Mouse (Mus musculus): ENCODE results near the gene Calm2.

The Calm2 gene
- long read RNA-seq, experiment 1, transcript Calm2-201 (6 exons, 1,205 nt): major isoform, 770 of 802 reads
- long read RNA-seq, experiment 1, partial matches to known transcripts: 13 of 802 reads
- long read RNA-seq, experiment 1, other reads (novel, unspliced or antisense): 16 of 802 reads
- long read RNA-seq, experiment 2, transcript Calm2-204 (5 exons, 842 nt): minor isoform, 6 of 690 reads
- long read RNA-seq, experiment 2, transcript Calm2-201 (6 exons, 1,205 nt): major isoform, 651 of 690 reads
- long read RNA-seq, experiment 2, partial matches to known transcripts: 20 of 690 reads
- long read RNA-seq, experiment 2, other reads (novel, unspliced or antisense): 10 of 690 reads

DNA sequence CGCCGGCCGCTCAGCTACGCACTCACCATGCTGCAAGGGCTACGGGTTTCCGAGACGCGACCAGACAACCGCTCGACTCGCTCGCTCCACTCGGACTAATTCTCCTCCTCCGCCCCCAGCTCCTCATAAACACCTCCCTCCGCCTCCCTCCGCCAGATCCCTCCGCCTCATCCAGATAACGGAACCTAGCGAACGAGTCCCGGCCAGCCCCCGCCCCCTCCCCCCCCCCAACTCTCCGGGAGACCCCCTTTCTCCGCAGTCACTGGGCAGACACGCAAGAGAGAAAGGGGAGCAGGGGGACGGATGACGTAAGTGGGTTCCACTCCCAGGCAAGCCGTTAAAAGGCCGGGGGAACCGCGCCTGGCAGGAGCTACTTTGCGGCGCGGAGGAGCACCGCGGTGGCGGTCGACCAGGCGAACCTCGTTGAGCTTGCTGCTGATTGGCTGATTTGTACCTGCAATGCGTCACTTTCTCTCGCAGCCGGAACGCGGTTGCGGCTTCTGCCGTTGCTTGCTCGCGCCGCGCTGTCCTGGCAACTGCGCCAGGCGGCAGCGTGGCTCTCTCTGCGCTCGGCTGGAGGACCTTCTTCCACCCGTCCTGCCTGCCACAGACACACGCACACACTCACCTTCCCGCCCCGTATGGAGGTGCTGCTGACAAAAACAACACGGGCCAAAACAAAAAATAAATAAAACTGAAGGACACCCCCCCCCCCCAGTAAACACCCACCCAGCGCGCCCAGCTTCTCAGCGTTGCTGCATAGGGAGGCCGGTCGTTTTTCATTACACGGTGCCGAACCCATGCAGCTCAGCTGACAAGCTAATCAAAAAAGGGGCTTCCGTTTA, at the start of gene Calm2:
TSS of gene Calm2 (minus strand) at position 169 of the 845 bp plus-strand sequence.
- intact Hi-C loops (cut with DNase I): loop anchor here (2.0 to 5.0 kb wide), 2 partner anchors 84 to 130 kb away; no protein-coding TSS in a partner anchor

DNA sequence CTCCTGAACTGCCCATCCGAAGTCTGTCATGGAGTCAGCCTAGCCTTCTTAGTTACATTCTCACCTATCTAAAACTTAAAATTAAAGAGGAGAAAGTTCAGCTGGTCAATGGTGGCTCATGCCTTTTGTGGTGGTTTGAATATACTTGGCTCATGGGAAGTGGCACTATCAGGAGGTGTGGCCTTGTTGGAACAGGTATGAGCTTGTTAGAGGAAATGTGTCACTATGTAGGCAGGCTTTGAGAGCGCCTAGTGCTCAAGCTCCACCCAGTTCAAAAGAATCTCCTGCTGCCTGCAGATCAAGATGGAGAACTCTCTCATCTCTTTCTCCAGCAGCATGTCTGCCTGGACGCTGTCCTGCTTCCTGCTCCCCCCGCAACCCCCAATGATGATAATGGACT, 48.8 kb upstream of the Calm2 start:
- intact Hi-C loops (cut with DNase I): no loop called here

DNA sequence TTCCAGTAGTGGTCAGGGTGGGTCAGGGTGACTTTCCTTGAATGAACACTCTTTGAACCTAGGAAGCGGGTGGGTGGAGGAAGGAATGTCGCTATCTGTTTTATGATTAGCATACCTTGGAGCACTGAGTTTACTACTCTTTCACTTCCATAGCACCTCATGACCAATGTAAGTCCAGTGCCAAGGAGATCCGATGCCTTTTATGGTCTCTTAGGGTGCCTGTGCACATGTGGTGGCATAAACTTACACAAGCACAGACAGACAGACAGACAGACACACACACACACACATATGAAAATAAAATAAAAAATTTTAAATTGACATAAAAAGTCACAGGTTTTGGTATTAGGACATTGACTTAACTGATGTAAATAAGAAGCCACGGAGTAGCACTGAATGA, 47.6 kb upstream of the Calm2 start:
- intact Hi-C loops (cut with DNase I): no loop called here

DNA sequence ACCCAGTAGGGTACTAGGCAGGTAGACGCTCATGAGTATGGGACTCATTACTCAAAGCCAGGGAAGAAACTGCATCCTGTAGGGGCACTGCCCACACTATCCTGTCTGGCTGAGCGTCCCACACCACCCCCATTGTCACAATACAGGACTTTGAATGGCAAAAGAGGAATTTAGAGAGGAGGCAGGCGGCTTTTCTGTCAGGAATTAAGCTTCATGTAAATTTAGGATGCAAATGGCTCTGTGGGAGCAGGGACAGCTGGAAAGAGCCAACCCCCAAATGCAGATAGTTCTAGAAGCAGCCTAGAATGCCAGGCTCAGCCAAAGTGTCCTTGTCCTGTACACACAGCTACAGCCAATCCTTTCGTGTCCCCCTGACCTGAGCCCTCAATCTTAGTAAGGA, 45.6 kb upstream of the Calm2 start:
- intact Hi-C loops (cut with DNase I): no loop called here

DNA sequence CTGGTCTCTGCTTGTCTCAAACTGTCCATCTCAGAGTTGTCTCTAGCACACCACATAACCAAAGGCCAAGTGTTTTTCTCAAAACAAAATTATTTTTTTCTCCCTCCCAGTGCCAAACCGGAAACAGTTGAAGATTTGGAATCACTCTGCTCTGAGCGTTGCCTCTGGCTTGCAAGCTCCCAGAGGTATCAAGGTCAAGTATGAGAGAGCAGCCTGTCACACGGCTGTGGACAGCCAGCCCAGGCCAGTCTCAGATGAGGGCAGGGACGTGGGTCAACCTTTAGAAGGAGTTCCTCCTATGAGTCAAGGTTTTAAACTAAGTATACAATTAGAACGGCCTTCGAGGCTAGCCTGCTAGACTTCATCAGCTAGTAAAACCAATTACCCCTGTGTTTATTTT, 43.6 kb upstream of the Calm2 start:
- intact Hi-C loops (cut with DNase I): no loop called here

DNA sequence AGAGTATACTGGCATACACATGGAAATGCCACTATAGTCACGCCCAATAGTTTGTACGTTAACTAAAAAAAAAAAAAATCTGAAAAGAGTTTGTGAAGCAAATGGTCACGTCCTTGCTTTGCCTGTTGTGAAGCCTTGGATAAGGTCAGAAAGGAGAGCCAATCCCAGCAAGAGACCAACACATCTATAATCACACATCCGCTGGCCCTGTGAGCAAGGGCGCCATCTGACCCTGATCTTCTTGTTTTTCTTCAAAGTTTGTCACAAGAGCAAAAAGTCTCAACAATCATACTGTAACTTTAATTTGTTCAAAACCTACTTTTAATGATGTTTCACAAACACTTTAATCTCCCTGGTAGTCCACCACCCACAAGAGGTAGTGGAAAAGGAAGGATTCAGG, 39.0 kb upstream of the Calm2 start:
- intact Hi-C loops (cut with DNase I): no loop called here

DNA sequence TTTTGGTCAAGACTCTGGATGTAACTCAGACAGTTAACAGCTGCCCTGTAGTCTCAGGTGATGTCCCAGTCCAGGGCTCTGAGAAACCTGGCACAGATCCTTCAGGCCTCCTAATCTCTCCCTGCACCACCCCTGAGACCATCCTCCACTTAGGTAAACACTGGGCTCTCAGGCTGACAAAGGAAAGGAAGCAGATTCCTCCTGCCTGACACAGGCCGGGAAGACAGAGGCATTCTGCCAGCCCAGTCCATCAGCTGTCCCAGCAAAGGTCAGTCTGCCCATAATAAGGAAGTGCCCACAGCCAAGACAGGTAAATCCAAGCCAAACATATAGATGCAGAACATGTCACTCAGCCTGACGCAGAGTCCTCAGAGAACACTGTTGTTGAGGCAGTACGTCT, 36.1 kb upstream of the Calm2 start:
- intact Hi-C loops (cut with DNase I): no loop called here

DNA sequence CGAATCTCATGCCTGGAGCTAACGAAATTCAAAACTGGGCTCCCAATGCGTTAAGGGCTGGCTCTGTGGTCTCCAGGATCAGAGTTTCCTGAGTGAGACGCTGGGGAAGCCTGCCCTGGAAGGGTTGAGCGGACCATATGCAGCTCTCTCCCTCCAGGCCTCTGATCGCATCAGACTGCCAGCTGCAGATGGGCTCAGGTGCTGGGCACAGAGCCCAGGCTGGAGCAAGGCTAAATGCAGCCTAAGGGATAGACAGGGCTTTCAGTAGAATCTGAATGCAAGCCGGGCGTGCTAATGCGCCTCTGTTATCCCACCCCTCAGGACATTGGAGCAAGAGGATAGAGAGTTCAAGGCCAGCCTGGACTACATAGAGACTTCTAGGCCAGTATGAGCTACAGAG, 31.8 kb upstream of the Calm2 start:
- intact Hi-C loops (cut with DNase I): no loop called here

DNA sequence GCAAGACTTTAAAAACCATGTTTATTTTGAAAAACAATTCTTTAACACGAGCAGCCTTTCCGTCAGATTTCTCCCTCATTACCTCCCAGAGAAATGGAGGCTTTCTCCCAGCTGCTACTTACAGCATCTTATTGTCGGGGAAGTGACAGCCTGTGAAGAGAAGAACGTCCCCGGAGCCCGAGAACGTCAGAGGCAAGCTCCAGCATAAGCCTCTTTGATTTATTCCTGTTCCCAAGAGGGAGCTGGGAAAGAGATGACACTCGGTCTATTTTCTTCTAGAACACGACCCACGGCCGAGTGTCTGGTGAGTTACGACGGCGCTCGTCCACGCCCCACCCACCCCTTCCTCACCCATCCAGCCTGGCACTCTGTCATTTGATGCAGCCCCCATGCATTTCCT, 30.9 kb upstream of the Calm2 start:
- intact Hi-C loops (cut with DNase I): no loop called here

DNA sequence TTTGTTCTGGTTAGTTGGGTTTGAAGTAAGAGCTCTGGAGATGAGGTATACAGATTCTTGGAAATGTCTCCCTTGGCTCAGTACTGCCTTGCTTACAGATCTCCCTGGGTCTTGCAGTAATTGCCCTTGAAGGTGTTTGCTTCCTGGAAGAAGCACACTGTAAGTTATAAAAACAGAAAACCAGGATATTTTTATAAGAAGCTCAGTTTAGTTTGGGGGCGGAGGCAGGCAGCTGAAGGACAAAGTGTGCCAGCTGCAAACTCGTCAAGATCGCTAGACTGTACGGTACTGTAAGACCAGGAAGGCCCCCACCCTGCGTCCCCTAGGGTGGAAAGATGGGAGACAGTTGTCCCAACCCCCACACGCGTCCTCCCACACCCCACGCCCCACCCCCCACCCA, 28.6 kb upstream of the Calm2 start:
- intact Hi-C loops (cut with DNase I): no loop called here

DNA sequence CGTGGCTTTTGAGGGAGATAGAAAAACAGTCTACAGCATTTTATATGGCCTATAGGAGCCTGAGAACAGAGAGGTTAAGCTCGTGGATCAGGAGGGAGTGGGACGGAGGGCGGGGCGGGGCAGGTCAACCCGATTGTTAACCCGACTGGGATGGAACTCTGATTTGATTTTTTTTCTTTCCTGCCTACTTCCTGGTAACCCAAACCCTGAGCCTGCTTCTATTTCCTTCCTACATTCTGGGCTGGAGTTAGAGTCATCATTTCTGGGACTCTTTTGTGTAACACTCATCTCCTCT, 27.7 kb upstream of the Calm2 start:
- intact Hi-C loops (cut with DNase I): no loop called here

DNA sequence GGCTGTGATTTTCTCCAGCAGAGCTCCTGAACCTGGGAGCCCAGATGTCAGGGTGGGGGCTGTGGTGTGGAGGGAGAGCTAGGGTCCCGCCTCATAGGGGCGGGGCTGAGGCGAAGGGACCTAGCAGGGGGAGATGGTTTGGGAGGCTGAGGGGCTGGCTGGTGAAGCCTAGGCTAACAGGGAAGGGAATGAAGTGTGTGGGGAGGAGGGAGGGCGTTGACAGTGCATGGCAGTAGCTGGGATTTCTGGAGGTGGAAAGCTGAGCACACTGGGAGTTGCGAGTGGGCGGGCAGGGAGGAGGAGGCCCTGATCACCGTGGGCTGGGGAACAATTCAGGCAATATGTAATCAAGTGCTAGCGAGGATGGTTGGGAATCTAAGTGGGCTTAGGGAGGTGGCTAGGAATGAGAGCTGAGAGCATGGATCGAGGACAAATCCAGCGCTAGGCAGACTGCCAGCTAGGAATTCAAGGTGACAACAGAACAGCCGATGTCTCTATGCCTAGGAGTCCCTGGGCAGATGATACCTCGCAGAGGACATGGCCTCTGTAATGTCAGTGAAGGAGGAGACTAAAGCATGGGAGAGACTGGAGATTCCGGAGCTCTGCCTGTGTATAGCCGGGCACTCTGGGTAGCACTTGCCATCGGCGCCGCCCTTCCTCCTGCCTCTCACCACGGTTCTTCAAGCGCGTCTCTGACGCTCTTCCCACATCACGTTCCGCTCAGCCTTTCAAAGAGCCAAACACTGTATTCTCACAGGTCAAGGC, 27.2 kb upstream of the Calm2 start:
- intact Hi-C loops (cut with DNase I): no loop called here

DNA sequence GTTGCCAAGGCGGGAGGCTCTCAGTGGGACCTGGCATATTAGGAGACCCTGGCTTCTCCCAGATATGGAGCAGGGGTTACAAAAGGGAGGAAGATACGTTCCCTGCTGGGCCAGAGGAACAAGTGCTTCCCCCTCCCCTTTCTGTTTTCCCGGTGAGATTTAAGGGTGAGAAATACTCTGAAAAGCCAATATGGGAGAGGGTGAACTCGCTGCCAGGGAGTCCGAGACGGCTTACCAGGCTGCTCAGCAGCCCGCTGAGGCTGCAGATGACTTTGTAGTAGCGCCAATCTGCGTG, 26.7 kb upstream of the Calm2 start:
- intact Hi-C loops (cut with DNase I): no loop called here

DNA sequence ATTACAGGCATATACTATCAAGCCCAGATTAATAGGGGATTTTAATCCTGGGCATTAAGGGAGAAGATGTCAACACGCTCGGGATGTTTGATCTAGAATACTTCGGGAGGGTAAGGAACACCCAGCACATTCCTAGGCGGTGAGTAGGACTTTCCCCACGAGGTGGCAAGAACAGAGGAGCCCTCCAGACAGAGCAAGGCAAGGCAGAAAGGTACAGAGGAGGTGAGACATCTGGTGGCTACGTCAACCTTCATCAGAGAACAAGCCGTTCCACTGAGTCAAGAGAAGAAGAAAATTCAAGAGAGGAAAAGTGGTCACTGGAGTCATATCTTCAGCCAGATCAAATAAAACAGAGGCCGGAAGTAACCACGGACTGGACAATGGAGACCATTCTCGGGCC, 26.1 kb upstream of the Calm2 start:
- intact Hi-C loops (cut with DNase I): no loop called here

DNA sequence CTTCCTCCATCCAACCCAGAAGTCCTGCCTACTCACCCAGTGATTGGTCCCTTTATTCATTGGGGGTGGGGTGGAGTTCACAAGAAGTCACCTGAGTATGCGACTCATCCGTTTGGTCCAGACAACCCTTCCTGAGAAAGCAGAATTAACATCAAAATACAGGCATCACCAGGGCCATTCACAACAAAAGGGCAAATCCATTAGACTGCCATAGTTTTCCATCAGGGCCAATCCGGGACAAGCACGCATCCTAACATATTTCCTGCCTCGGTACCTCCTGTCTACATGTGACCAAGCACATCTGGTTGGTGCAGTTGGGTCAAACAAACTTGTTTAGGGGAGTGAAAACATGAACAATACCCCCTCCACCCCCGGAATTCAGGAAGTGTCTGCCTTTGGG, 24.9 kb upstream of the Calm2 start:
- intact Hi-C loops (cut with DNase I): no loop called here

DNA sequence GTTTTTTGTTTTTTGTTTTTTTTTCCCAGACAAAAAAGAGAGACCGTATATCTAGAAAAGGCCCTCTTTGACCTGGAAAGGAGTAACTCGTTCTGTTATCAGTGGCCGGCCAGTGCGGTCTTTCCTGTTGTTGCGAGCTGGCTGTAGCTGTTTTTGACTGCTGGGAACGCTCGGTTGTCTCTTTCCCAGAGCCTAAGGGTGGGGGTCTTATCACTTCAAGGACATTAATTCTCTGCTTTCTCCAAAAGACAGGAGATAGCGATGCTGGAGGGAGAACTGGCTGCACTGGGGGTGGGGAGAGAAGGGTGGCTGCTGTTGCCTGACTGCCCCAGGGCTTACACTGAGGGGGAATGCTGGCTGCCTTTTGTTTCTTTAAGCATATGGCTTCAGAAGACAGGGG, 24.1 kb upstream of the Calm2 start:
- intact Hi-C loops (cut with DNase I): no loop called here

DNA sequence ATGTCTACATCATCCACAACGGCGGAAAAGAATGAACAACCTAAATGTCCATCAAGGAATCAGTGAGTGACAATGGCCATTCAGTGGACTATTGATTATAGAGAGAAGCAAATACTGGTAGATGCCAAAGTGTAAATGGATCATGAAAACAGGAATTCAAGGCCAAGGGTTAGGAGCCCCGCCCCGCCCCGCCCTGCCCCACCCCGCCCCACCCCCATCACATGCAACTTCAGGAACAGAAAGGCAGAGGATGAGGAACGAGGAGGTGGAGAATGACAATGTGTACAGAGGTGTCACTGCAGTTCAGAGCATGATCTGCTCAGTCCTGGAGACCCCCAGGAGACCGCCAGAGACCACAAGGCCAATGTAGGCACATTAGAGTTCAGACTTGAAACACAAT, 23.5 kb upstream of the Calm2 start:
- intact Hi-C loops (cut with DNase I): no loop called here

DNA sequence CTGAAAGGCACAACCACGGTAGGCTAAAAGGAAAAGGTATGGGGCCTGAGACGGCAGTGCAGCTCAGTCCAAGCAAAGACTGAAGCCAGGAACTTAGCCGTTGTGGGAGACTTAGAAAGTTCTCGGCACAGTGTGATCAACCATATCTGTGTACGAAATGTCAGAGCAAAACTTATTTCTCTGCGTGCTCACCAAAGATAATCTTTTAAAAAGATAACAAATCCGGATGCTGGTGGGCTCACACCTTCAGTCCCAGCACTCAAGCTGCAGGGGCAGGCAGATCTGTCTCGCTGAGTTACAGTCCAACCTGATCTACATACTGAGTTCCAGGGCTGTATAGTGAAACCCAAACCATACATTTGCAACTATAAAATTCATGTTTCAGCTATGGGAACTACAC, 22.7 kb upstream of the Calm2 start:
- intact Hi-C loops (cut with DNase I): no loop called here

DNA sequence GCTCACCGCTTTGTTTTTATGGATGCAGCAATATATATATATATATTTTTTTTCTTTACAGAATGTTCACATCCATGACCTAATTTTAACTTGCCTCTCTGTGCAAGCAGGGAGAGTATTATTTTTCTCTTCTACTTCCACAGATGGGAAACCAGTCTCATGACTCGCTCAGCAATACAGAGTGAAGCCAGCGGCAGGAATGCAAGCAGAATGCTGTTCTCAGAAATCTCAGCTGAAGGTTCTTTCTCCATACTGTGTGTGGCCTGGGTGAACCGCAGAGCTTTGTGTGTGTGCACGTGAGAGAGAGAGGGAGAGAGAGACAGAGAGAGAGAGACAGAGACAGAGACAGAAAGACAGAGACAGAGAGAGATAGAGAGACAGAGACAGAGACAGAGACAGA, 21.9 kb upstream of the Calm2 start:
- intact Hi-C loops (cut with DNase I): no loop called here

DNA sequence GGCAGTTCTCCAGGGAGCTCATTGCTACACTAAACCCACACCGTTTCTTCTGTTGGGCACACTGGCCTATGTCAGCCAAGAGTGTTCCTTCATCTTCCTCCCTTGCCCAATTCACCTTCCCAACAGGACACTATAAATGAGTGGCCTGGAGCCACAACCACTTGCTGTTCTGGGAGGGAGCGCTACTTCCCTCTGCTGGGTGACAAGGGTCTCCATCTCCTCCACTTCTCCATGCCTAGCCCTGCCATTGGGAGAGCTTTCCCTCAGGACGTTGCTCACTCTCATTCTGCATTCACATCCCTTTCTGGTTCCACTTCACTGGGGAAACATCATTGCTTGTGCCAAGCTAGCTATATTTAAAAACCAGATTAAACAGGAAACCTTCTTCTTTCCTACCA, 14.8 kb upstream of the Calm2 start:
- intact Hi-C loops (cut with DNase I): no loop called here

DNA sequence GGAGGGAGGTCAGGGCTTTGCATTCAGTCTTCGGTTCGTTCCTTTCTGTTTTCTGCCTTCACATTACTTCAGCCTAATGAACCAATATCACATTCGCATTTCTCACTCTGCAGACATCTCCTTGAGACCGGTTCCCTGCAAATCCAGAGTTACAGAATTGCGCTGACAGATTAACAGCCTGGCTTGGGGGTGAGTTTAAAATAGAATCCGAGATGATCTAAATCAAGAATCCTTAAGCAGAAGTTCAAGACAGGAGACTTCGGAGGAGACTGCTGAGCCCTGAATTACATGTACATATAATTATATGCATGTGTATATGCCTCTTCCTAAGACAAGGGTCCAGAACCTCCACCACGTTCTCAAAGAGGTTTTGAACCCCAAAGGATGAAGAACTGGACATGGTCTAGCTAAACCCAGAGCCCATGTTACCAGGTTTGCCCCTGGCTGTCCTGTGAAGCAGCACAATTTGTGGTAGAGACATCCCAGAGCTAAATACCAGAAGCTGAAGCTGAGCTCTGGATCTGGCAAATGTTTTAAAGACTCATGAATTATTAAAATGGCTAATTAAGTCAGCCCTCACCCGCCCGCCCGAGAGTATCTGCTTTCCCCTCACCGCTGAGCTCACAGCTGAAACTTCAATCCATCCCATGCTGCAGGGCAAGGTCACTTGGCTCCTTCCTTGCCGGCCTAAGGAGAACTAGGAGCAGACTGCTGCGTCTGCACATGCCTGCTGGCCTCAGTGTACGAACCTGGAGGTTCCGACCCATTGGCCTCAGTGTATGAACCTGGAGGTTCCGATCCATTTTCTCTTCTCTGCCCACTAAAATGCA, 14.1 kb upstream of the Calm2 start:
- intact Hi-C loops (cut with DNase I): no loop called here
